Mouse (Mus musculus) brain, adult 2 months (tissue): Measurements from ENCODE around the gene Sp1.

ENCODE experiments used
- DNase-seq: peaks from one replicate; pipeline ENCODE4 v3.0.0; 2011; ENCODE audit warnings: low read depth, low spot score

The Sp1 gene

DNA sequence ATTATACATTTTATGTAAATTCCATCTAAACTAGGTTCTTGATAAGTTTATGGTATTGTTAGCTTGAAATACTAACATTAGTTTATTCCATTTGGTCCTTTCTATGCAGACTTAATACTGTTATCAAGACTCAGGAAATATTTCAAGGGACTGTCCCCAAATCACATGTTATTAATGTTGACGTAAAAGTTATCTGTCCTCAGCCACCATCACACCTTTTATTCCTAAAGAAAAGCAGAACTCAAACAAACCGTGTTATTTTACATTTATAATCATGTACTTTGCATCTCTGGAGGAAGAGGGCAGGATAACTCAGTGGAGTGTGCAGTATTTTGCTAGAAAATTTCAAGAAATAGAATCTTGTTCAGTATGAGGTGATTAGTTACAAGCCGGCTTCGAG, 27.2 kb downstream of the Sp1 start:
- DNase-seq = no peak

- DNase-seq = peak; percentile 83
These were observed 36.5 kb downstream of the Sp1 start for GRCm38 (mm10) chr15:102442490-102442889.

DNA sequence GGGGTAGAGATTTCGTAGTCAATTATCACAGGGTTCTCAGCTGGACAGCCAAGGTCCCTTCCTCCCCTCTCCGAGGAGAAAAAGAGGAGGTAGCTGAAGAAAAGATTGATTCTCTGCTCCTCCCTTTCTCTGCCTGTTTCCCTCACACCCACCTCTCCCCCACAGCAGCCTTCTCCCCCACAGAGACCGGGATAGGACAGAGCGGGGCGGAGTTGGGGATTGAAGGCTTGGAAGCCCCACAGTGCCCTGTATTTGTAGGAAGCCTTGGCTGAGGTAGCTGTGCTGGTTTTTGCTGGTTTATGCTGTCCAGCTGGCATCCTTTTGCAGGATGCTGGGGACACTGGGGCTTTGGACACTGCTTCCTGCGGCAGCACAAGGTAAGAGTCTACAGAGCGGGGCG, 39.2 kb downstream of the Sp1 start, which contains the start of gene Amhr2:
Gene Amhr2 (plus strand): TSS at position 222 of the 400 bp plus-strand sequence.
- no peak for DNase-seq

DNA sequence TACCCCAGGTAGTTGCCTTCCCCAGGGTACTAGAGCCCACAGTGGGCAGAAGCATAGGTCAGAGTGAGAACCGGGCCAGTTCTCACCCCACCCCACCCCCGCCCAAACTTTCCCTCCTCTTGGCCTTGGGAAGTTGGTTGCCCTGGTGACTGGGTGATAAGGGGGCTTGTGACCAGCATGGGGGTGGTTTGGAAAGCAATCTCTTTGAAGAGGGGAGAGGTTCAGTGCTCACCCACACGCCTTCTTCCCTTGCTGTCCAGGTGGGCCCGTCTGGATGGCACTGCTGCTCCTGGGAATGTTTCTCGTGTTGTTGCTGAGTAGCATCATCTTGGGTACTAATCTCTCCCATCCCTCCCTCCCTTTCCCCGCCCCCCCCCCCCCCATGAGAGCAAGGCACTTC, 40.5 kb downstream of the Sp1 start:
- DNase-seq = no peak

DNA sequence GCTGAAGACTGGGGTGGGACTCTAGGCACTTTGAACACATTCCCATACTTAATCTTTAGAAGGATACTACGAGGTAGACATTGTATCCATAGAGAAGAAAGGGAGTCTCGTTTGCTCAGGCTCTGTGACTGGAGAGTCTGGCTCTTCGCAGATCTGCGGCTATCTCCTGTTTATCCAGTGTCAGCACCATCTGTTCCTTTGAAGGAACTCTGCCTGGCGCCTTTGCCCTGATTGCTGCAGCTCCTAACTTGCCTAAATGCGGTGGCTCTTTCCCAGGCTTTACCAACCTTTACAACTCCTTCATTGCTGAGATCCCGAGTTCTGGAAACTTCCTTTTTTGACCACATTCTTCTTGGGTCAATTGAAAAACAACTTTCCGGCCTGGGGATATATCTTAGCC, 43.4 kb downstream of the Sp1 start:
- no peak for DNase-seq

DNA sequence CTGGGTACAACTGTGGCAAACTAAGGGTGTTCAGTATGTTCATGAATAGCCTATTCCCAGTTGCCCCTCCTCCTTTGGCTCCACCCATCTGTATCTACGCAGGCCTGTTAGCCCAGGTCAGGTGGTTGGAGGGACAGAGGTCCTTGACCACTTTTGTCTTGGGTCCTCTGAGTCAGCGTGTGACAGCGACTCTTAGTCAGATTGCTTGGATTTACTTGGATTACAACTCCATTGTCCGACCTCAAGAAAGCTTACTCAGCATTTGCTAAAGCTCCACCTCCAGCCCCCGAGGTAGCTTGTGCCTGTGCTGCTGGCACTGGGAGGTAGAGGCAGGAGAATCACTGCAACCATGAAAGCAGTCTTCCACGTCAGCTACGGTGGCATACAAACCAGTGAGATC, 45.0 kb downstream of the Sp1 start:
- DNase-seq = no peak

GRCm38 (mm10) chr15:102451666-102452430, 45.9 kb downstream of the Sp1 start:
- peak; percentile 63 for DNase-seq

DNA sequence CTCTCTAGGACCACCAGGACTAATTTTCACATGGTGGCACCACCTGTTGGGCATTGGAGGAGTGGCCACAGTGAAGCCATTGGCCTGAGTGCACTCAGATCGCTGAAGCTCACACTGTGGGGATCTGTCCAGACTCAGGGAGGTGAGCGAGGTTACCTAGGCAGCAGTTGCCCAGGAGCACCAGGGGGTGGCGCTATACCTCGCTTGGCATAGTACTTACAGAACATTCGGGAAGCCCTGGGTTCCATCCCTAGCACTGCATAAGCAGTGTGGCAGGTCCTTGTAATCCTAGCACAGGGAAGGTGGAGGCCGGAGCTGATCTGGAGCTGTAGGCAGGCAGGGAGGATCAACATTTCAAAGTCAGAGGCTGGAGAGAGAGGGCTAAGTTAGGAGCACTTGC, 50.0 kb downstream of the Sp1 start:
- no peak for DNase-seq

- DNase-seq = no peak
These were observed 52.2 kb downstream of the Sp1 start for GRCm38 (mm10) chr15:102458050-102458736.

DNA sequence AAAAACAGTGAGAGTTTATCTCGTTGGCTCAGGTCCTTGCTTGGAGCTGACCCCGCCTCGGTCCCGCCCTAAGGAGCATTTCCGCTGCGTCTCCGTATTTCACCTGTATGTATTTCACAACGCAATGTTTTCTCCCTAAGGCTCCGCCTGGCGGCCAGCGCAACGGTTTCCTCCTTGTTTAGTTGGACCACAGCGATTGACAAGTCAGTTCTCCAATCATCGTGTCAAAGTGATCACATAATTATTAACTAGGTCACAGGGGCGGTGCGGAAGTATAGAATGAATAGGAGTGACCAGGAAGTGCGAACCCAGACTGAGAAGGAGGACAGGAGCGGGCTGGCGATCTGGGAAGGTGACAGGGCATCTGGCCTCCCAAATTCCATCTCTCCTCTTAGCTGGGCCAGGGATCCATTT, 53.0 kb downstream of the Sp1 start, which contains the start of gene Prr13:
Gene Prr13 (plus strand): TSS at position 125 of the 414 bp plus-strand sequence.
- DNase-seq = peak; percentile 99

GRCm38 (mm10) chr15:102459381-102459780, 53.4 kb downstream of the Sp1 start:
- no peak for DNase-seq

DNA sequence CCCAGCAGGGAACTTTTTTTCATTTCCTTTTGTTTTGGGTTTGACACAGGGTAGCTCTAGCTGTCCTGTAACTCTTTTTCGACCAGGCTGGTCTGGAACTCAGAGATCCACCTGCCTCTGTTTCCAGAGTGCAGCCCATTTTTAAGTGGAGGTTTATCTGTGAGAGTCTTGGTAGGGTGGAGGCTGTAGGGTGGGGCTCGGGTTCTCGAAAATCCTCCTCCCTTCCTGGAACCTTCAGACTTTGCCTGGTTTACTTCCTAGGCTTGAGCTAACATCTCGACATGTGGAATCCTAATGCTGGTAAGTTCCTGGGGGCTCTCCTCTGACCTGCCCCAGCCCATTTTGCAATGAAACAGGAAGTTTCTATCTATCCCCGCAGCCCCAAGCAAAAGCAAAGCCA, 53.9 kb downstream of the Sp1 start:
- DNase-seq = no peak

GRCm38 (mm10) chr15:102460409-102460808, 54.5 kb downstream of the Sp1 start:
- DNase-seq = no peak

DNA sequence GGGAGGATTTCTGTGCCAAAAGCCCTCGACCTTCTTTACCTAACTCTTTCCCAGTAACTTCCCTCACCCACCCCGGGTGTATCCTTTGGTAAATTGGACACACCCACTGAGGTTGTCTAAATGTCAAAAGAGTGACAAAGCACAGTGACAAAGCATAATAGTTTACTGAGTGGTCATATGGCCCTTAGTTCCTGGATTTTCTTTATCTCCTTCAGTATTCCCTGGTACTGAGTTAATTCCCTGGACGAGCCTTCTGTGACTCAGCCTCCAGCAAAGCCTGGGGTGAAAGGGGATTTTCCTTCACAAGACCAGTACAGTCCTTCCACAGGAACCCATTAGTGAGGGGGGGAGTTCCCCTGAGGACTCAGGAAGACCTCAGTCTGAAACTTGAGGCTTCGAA, 55.0 kb downstream of the Sp1 start:
- no peak for DNase-seq

- DNase-seq = no peak
These were observed 55.6 kb downstream of the Sp1 start for GRCm38 (mm10) chr15:102461430-102462075.

DNA sequence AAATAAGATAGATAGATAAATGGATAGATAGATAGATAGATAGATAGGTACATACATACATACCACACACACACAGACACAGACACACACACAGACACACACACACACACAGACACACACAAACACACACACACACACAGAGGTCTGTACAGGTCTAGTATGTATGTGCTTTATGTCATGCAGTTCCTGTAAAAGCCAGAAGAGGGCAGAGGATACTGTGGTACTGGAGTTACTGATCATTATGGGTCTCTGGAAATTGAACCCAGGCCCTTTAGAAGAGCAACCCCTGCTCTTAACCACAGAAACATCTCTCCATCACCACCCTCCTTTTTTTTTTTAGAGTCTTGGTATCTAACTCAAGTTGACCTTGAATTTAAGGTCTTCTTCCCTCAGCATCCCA, 57.7 kb downstream of the Sp1 start:
- DNase-seq = peak; percentile 22

GRCm38 (mm10) chr15:102468675-102469370, 62.9 kb downstream of the Sp1 start:
- no peak for DNase-seq

DNA sequence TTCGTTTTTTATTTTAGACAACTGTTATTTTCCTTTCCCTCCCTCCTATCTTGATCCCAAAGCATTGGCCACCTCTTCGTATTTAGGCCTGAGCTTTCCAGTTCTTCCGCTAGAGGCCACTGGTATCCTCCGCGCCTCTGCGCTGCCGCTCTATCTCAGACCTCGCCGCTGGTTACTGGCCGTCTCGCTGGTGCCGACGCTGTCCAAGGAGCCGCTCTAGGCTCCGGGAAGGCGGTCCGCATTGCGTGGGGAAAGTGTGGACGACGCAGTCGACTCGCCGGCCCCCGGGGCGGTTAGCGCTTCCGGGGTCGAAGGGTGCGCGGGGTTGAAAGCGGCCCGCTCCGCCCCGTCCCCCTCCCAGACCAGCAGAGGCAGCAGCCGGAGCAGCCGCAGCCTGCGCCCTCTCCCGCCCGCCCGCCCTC, 64.3 kb downstream of the Sp1 start, which contains the start of gene Pcbp2:
Gene Pcbp2 (plus strand): TSS at position 357 of the 422 bp plus-strand sequence.
- peak; percentile 99 for DNase-seq

- peak; percentile 93 for DNase-seq
These were observed 64.8 kb downstream of the Sp1 start for GRCm38 (mm10) chr15:102470605-102471294.

DNA sequence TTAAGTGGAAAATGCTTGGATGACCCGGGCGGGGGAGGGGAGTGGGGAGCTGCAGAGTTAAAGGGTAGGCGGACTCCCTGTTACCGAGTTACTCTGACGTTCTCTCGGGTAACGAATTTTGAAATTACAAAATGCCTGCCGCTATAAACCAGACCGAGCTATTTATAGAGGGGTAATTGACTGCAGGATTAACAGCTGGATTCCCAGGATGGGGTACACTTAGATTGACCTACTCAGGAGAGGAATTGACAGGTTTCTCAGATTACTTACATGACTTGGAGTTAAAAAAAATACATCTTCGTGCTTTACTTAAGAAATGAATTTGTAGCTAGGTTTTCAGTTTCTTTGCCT, 65.3 kb downstream of the Sp1 start:
- no peak for DNase-seq

DNA sequence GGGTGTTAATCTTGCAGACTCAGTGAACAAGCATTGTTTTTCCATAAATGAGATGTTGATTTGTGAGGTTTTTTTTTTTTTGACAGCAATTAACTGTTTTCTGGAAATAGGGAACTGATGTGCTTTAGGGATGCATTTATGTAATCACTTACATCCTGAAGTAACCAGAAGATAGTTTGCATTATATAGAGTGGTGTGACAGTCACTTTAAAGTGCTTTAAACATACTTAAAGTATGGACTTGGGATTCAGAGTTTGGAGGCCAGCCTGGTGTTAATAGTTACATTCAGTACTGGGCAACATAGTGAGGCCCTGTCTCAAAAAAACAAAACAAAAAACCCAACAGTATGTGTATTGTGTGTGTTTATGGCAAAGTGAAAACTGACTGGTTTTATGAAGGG, 65.8 kb downstream of the Sp1 start:
- DNase-seq = no peak
